Mouse (Mus musculus) megakaryocyte progenitor cell, adult 5-6 weeks (primary cell): ENCODE measurements around the gene Baiap3. TPM values are rescaled to one million over a fixed set of nuclear protein-coding genes. Genes with fewer than 3 reads are reported as not detected.
A peak's percentile ranks its signal among the peaks of the same experiment; 100 is the strongest.
"Not testable (repeated sequence)": the region's sequence is repeated elsewhere in the genome, so short reads cannot be mapped to it uniquely, and the experiment has no call there.

Experiments used
- ATAC-seq: replicated peaks from 2 replicates; pipeline ENCODE4 v1.8.0; 2016; ENCODE audit warnings: mild to moderate bottlenecking, moderate TSS enrichment, inconsistent platforms; ENCODE audit not compliant: poor library complexity
- total RNA-seq, 2 experiments: library from RNA; stranded (forward) in 1 of 2; stranded (reverse) in 1 of 2; fragments of 157-497, 149-512 nt in 1 of 2; fragments of 200-1000 nt in 1 of 2; gene quantifications; 2 replicates each; pipeline versions ENCODE4 v1.2.3 to v1.2.4; 2015 to 2017

Gene Baiap3
- total RNA-seq, 2 experiments from 2014 or later: 1.2 to 3.7 TPM

GRCm38 (mm10) chr17:25248033-25248750 is 8.0 kb downstream of the Baiap3 start:
- peak; percentile 90 for ATAC-seq

- no peak for ATAC-seq
Measured at GRCm38 (mm10) chr17:25244239-25244638, 11.9 kb downstream of the Baiap3 start.

GRCm38 (mm10) chr17:25243131-25243780 is 12.9 kb downstream of the Baiap3 start:
- no peak for ATAC-seq

GRCm38 (mm10) chr17:25239695-25240636 is 16.2 kb downstream of the Baiap3 start, which contains the start of the genes Gnptg and Tsr3:
TSS of gene Gnptg (minus strand) at chr17:25240124.
TSS of gene Tsr3 (plus strand) at chr17:25240170.
- peak; percentile 87 for ATAC-seq

- ATAC-seq: no peak
Measured at GRCm38 (mm10) chr17:25235635-25236034, 20.5 kb downstream of the Baiap3 start.

- ATAC-seq: not testable (repeated sequence)
Measured at GRCm38 (mm10) chr17:25231621-25232020, 24.5 kb downstream of the Baiap3 start.

- no peak for ATAC-seq
Measured at GRCm38 (mm10) chr17:25230700-25231099, 25.5 kb downstream of the Baiap3 start.

- not testable (repeated sequence) for ATAC-seq
Measured at GRCm38 (mm10) chr17:25230014-25230655, 26.0 kb downstream of the Baiap3 start.

GRCm38 (mm10) chr17:25227991-25228390 is 28.2 kb downstream of the Baiap3 start:
- ATAC-seq: no peak

- 0 out of 2 replicates have a peak, but pooled peaks have one; percentile 9 for ATAC-seq
Measured at GRCm38 (mm10) chr17:25225659-25226058, 30.5 kb downstream of the Baiap3 start.

GRCm38 (mm10) chr17:25224586-25225222 is 31.5 kb downstream of the Baiap3 start:
- no peak for ATAC-seq

GRCm38 (mm10) chr17:25222951-25223601 is 33.1 kb downstream of the Baiap3 start:
- ATAC-seq: peak; percentile 45

- peak; percentile 66 for ATAC-seq
Measured at GRCm38 (mm10) chr17:25222504-25222940, 33.6 kb downstream of the Baiap3 start.

GRCm38 (mm10) chr17:25221821-25222503 is 34.2 kb downstream of the Baiap3 start:
- peak; percentile 58 for ATAC-seq

GRCm38 (mm10) chr17:25220746-25221145 is 35.4 kb downstream of the Baiap3 start:
- no peak for ATAC-seq

- no peak for ATAC-seq
Measured at GRCm38 (mm10) chr17:25219492-25220295, 36.5 kb downstream of the Baiap3 start.

GRCm38 (mm10) chr17:25218967-25219366 is 37.2 kb downstream of the Baiap3 start:
- ATAC-seq: no peak

GRCm38 (mm10) chr17:25215431-25215830 is 40.7 kb downstream of the Baiap3 start:
- no peak for ATAC-seq
